Mouse (Mus musculus) frontal cortex, postnatal 14 days (tissue): ENCODE data around the gene Hspa12a.
A peak's percentile ranks its signal among the peaks of the same experiment; 100 is the strongest.
"Not testable (repeated sequence)": the region's sequence is repeated elsewhere in the genome, so short reads cannot be mapped to it uniquely, and the experiment has no call there.

Experiments used
- DNase-seq, 2 experiments: peaks; one replicate each; pipeline ENCODE4 v3.0.0; 2022; ENCODE audit warnings: low spot score in 2 of 2

The Hspa12a gene

GRCm38 (mm10) chr19:58910941-58911368, 32.5 kb downstream of the Hspa12a start:
- no peak for DNase-seq

DNA sequence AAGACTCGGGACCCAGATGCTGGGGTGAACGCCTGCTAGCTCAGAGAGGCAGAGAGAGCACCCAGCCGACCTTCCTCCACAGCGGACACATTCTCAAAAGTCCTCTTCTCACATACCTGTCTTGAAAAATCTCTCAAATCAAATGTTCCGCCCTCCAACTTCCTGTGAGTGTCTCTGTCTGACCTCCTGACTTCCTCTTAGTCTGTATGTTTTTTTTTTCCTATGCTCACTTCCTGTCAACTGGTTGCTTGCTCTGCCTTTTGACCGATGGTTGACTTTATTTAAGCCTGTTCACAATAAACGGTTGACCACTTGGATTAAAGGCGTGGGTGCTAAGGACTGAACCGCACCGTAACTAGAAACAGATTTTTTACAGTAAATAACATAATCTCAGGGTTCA, 35.4 kb downstream of the Hspa12a start:
- no peak for DNase-seq

DNA sequence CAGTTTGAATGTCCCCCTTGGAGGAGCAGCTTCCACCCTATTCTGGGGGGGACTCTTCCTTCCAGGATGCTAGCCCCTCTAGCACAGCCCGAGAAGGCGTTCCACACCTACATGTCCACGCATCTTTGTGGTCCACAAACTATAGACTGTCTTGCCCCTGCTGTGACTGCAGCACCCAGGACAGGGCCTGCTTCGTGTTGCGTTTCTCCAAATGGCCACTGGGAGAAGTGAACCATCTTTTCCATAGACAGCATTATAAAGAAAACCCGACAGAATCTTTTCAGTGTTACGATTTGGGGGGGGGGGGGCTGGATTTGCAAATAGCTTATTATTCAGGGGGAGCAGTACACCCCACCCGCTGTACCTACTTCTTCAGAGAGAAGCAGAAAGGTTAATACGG, 36.8 kb downstream of the Hspa12a start:
- DNase-seq, result no peak

DNA sequence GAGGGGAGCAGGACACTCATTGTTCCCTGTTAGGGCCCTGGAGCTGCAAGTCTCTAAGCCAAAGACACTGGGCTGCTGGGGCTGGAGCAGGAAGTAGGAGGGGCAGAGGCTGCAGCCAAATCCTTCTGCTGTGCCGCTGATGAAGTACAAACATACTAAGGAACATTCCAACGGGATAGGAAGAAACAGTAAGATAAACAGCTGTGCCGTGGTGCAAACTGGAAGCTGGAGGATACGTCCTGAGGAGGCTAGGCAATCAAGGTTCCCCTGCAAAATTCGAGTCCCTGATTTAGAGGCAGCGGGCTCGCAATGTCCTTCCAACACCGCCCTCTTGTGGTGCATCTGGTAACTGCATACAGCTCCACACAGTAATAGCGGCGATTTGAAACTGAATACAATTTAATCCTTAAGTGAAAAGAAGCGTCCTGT, 39.5 kb downstream of the Hspa12a start:
- DNase-seq, result peak; percentile 58 to 90

DNA sequence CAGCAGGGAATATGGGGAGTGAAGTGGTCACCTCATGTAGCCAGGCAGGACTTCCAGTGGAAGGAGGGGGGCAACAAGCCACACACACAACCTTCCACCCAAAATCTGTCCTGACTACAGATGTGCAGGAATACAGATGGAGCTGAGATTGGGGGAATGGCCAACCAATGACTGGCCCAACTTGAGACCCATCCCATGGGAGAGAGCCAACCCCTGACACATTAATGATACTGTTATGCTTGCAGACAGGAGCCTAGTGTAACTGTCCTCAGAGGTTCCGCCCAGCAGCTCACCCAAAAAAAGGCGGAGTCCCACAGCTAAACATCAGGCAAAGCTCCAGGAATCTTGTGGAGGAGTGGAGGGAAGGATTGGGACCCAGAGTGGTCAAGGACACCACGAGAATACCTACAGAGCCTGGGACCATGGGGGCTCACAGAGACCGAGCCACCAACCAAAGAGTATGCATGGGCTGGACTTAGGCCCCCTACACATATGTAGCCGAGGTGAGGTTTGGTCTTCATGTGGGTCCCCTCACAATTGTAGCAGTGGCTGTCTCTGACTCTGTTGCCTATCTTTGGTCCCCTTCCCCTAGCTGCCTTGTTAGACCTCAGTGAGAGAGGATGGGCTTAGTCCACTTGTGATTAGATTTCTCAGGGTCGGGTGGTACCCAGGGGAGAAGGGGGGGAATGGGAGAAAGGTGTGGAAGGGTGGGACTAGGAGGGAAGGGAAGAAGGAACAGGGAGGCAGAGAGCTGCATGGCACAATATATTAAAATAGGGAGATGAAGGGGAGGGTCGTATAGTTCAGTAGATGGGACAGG, 40.2 kb downstream of the Hspa12a start:
- DNase-seq, result no peak

DNA sequence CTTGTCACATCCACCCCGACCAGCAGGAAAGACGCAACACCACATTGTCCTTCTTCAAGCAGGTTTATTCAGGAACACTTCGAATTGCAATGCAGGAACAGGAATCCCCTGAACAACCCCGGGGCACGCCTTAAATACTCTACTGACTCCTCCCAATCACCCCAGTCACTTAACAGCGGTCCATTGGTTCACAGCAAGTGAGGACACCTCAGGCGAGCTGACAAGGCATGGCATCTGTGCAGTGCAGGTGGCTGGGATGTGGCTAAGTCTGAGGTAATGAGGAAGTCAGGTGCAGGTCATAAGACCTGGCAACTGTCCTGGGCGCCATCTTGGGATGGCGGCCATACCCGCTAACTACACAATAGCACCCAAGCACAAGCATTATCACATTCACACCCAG, 43.0 kb downstream of the Hspa12a start:
- not testable (repeated sequence) for DNase-seq

GRCm38 (mm10) chr19:58896216-58896615, 47.2 kb downstream of the Hspa12a start:
- no peak for DNase-seq

- no peak for DNase-seq
Observed at GRCm38 (mm10) chr19:58889306-58890038, 54.0 kb downstream of the Hspa12a start.

GRCm38 (mm10) chr19:58886467-58886866, 57.0 kb downstream of the Hspa12a start:
- no peak for DNase-seq

DNA sequence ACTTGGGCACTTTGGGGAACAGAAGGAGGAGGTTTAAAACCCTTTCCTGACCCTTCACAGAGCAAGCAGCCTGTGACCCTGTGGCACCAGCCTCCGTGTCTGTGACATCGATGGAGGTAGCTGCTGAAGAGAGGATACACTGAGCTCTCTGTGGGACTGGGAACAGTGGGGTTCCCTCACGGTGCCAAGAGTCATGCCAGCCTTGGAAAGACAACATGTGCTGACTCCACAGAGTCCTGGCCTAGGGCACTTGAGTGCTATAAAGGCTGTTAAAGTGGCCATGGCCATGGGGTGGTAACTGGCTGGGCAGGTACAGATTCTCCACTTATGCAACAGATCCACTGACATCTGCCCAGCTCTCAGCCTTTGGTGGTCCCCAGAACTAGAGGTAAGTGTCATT, 60.0 kb downstream of the Hspa12a start:
- no peak for DNase-seq

DNA sequence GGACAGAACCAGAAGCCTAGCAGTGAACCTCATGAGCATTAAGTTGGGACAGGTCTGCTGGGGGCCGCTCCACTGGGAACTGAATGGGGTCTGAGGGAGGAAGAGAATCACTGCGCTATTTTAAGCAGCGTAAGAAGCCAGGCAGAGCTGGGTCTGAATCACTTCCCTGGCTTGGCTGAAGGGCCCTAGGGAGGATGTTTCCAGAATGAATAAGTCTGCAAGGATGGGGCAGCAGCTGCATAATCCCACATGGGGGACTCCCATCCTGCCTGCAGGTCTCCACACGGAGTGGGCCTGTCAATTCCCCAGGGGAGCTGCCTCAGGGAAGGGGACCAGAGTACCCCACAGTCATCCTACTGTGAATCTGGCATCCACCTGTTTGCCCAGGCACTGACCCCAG, 61.1 kb downstream of the Hspa12a start:
- DNase-seq, result no peak

GRCm38 (mm10) chr19:58879330-58879957, 64.0 kb downstream of the Hspa12a start:
- DNase-seq, result no peak

GRCm38 (mm10) chr19:58878560-58878959, 64.9 kb downstream of the Hspa12a start:
- no peak for DNase-seq

- no peak for DNase-seq
Observed at GRCm38 (mm10) chr19:58873536-58873935, 69.9 kb downstream of the Hspa12a start.

GRCm38 (mm10) chr19:58872381-58873259, 70.8 kb downstream of the Hspa12a start:
- no peak for DNase-seq

GRCm38 (mm10) chr19:58871878-58872277, 71.6 kb downstream of the Hspa12a start:
- DNase-seq, result no peak

GRCm38 (mm10) chr19:58866651-58867050, 76.8 kb downstream of the Hspa12a start:
- no peak for DNase-seq

- DNase-seq, result no peak
Observed at GRCm38 (mm10) chr19:58865224-58865623, 78.2 kb downstream of the Hspa12a start.

DNA sequence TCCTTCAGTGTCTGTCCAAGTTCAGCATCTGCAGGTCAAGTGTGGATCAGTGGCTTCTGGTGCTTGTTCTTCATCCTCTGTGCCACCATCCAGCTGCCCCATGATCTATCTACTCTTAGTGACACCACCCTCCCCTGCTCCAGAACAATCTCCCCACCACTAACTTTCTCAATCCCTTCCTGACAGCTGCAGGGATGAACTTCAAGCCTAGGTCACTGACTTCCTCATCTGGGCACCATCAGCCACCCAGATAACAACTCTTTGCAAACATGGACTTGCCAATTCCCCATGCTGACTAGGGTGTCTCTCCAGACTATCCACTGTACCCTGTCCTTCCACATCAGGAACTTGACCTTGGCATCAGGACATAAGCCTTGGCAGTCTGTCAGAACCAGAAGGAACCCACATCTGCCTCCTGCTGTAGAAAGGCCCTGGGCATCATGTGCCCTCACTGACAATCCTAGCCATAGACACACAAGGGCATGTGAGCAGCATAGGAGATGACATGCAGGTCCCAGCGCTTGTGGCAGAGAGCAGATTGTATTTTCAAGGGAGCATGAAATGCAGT, 79.4 kb downstream of the Hspa12a start:
- DNase-seq, result no peak

DNA sequence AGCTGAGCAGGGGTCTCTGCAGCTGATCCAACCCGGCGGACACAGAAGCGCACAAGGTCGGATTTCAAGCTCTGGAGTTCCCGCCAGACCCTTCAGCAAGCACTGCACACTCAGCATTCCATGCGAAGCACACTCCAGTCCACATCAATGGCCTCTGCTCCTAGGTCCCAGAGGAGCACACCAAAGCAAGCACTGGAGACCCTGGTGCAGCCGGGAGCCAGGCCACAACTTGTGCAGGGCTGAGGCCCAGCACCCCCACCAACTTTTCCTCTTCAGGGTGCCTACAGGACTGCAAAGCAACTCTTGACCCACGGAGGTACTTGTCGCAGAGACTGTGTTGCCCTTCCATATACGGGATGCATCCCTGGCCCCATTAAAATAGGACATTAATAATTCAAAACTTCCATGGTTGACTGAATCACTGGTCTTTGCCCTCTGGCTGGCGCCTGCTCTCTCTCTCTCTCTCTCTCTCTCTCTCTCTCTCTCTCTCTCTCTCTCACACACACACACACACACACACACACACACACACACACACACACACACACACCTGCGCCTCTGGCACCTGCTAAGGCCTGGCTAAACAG, 82.2 kb downstream of the Hspa12a start:
- DNase-seq, result no peak
